Mouse (Mus musculus) kidney, adult 8-10 months (tissue): ENCODE data around the gene Nptn.
A peak's percentile ranks its signal among the peaks of the same experiment; 100 is the strongest.
"Not testable (repeated sequence)": the region's sequence is repeated elsewhere in the genome, so short reads cannot be mapped to it uniquely, and the experiment has no call there.

Experiments
- DNase-seq, 2 experiments: peaks; one replicate each; pipeline ENCODE4 v3.0.0; 2022

Nptn gene

DNA sequence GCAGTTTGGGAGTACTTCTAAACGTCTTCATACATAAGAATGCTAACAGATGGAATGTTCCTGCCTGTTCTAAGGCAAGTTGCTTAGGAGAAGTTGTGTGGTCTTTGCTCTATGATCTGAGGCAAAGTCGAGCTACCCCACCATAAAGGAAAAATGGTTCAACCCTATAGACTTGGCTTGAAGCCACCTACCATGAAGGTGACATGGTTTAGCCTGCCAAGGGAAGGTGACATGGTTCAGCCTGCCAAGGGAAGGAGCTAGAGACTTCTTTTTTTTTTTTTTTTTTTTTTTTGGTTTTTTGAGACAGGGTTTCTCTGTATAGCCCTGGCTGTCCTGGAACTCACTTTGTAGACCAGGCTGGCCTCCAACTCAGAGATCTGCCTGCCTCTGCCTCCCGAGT, 16.1 kb upstream of the Nptn start:
- DNase-seq, result not testable (repeated sequence)

DNA sequence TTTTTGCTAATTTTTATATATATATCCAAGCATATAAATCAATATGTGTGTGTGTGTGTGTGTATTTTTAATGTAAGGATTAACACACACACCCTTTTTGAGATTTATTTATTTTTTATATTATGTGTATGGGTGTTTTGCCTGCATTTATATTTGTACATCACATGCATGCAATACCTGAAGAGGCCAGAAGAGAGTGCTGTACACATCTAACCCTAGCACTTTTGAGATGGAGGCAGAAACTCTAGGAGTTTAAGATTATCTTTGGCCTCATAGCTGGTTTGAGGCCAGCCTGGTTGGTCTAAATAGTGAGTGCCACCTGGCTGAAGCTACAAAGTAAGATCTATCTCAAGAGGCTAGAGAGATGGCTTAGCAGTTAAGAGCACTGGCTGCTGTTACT, 14.4 kb upstream of the Nptn start:
- no peak for DNase-seq

DNA sequence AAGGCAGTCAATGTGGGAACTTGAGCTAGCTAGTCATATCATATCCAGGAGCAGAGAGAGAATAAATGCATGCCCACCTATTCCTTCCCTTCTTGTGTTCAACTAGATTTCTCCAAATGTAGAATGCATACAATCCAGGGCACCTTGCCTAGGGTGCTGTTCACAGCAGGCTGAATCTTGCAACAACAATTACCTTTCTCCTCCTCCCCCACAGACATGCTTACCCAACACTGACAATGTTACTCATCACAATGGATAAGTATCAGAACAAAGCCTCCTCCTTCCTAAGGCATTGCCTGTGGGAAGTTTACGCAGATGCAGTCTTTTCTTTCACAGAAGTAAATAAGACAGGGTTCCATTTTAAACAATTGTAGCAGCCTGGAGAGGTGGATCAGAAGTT, 11.0 kb upstream of the Nptn start:
- no peak for DNase-seq

DNA sequence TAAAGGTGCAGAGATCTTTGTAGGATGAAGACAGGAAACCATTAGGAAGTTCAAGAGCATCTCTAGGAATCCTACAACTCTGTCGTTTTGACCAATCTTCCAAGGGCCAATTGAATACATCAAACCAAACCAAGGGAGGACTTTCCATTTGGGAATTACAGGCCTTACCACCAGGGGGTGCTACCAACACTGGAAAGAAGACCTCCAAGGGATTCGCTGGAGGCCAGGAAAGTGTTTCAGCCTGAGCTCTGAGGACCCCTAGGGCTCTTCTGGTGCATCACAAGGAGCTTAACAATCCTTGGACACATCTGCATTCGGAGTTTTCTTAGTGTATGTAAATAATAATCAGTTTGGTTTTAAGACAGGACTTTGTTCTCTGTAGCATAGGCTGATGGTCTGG, 3.4 kb upstream of the Nptn start:
- peak; percentile 85 to 92 for DNase-seq

DNA sequence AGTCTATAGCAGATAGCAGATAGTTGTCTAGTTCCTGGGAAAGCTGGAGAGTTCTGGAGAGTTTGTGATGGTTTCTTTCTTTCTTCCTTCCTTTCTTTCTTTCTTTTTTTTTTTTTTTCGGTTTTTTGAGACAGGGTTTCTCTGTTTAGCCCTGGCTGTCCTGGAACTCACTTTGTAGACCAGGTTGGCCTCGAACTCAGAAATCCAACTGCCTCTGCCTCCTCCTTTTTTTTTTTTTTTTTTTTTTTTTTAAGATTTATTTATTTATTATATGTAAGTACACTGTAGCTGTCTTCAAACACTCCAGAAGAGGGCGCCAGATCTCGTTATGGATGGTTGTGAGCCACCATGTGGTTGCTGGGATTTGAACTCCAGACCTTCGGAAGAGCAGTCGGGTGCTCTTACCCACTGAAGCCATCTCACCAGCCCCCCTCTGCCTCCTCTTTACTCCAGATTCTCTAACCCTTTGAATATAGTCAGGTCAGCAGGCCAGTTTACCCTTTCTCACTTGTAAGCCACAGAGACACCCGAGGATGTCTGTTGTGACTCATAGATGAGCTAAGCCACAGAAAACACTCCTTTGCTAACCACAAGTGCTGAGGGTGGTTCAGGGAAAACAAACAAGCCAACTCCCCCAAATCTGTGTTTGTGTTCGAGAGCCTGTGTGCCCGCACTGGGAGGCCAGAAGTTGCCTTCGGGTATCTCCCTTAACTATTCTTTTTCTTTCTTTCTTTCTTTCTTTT, 1.4 kb upstream of the Nptn start:
- DNase-seq, result not testable (repeated sequence)

DNA sequence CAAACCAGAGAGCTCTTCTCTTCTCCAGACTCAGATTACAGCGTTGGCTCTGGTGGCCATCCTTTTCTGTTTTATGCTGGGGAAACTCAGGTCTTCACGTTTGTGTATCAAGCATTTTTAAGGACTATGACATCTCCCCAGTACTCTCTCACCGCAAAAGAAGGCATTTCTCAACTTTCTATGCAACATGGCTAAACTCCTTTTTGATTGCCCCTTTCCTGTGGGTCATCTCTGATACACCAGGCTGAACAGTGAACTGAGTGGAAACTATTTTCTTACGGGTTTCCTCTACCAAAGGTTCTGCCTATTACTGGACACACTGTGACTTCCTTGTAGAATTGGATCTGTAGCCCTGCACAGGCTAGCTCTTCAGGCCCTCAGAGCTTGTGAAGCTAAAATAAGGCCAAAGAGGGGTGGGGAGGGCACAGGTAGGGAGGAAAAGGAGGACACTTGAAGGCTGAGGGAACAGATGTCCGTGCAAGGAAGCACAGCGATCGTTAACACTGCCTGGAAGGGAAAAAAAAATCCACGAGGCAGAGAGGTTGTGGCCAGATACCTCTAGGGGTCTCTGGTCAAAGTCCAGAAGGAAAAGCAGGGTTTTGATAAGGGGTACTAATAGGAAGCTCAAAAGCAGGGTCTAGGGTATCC, 633 bp upstream of the Nptn start:
- peak; percentile 17 for DNase-seq

DNA sequence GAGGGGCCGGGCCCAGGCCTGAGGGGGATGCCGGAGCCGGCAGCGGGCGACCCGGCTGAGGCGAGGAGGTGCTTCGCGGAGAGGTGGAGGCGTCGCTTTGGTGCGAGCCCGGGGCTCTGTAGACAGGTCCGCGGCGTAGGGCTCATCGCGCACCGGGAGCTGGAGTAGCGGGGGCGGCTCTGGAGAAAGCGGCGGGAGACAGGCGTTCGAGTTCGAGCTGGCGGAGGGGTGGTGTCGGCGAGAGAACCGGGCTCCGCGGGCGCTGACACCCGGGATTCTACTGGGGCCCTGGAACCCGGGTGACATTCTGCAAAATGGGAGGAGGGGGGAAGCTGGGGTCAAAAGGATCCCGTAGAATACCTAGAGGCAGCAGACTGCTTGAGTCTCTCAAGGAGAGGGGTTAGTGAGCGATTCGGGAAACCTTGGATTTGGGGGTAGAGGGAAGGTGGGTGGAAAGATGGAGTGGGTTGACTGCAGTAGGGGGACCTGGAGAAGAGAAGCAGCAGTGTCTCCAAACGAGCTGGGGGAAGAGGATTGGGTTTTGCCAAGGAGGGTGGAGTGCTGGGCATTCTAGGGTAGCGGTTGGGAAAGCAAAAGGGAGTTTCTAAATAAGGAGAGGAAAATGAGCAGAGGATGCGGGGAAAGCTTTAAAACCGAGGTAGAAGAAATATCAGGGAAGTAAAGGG, 684 bp downstream of the Nptn start:
- DNase-seq, result peak in 1 of 2 experiments; percentile 44

DNA sequence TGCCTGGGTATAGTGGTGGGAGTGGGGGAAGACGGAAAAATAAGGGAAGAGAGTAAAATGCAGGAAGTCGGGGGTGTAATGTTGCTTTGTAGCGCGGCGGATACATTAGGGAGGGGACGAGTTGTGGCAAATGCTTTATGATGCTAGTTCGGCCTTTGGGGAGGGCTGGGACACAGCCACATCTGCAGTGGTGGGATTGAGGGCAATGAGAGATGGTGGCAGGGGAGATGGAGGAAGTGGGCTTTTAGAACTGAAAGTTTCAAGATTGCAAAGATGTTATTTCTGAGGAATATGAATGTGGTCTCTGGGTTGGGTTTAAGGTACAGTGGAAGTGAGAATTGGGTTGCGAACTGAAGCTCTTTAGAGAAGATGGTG, 1.2 kb downstream of the Nptn start:
- DNase-seq, result no peak

DNA sequence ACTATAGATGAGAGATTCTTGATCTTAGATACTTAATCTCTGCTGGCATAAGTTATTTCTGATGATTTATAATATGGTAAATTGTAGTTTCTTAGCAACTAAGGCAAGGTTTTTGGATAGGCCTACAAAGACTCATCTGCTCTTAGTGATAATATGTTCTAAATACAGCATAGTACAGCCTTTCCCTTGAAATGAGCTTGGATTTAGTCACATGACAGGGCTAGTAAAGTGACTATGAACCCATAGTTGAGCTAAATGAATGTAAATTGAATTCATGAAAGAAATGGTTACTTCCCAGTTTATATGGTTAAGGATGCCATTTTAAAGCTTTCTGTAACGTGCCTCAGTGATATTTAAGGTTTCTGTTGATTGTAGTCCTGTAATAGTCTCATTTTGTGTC, 2.3 kb downstream of the Nptn start:
- DNase-seq, result no peak

DNA sequence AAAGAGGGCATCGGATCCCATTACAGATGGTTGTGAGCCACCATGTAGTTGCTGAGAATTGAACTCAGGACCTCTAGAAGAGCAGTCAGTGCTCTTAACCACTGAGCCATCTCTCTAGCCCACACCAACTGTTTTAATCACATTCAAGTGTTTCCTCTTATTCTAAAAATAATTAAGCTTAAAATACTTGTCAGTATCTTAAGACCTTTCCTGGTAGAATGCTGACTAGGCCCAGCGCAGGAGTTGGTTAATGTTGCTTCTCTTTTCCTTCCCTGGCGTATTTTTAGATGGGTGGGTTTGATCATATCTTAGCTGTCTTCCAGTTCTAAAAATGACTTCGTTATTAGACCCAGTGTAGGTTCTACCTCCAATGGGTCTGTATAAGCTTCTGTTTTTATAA, 6.6 kb downstream of the Nptn start:
- no peak for DNase-seq

DNA sequence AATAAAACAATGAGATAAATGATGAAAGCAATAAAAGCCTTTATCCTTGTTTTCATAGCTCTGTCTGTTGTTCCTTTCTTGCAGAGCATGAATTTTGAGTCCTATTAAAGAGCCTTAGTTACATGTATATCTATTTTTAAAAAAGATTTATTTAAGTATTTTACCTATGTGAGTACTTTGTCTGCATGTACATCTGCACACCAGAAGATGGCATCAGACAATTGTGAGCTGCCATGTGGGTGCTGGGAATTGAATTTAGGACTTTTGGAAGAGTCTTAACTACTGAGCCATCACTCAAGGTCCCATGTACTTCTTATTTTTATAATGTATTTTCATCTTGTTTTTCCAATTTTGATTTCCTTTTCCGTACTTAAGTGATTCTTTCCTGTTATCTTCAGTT, 13.3 kb downstream of the Nptn start:
- no peak for DNase-seq

DNA sequence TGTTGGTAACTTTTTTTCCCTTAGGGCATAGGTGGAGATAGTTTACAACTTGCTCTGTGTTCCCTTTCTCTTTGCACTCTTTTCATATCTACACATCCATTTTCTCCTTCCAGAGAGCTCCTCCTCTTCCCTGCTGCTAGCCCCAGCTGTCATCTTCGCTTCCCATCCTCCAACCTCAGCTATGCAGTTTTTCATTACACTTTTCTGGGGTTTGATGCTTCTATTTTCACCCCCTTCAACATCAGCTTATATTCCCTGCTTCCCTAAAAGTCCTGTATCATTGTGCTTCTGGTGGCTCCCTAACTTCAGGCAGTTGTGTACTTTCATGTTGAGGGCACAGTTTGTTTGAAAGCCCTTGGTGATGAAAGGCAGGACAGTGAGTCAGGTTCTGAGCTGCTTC, 31.8 kb downstream of the Nptn start:
- DNase-seq, result no peak

DNA sequence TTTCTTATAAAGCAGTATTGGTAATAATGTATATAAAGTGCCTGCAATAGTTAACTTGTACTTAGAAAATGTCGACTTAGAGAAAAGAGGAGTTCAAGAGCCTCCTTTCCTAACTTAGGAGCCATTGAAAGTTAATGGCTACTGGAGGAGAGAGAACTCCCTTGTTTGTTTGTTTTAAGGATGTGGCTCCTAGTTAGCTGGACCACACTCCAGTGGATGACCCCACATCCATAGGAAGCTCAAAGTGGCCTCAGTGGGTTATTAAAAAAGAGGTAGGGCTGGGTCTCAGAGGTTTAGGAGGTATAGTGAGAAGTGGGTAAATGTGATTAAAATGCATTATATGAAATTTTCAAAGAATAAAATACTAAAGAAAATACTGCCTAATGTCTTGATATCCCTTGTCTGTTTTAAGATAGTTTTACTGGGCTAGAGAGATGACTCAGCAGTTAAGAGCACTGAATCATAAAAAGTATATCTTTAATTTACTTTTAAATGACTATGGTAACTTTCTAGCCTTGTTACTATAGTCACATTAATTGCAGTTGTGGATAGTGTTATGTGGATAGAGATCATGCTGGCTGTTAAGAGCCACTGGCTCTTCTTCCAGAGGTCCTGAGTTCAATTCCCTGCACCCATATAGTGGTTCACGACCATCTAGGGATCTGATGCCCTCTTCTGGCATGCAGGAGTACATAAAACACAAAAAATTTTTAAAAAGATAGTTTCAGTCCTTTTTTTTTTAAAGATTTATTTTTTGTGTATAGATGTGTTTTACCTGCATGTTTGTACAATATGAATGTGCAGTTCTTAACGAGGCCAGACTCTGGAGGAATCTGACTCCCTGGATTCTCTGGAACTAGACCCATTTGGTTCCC, 33.3 kb downstream of the Nptn start:
- DNase-seq, result no peak

DNA sequence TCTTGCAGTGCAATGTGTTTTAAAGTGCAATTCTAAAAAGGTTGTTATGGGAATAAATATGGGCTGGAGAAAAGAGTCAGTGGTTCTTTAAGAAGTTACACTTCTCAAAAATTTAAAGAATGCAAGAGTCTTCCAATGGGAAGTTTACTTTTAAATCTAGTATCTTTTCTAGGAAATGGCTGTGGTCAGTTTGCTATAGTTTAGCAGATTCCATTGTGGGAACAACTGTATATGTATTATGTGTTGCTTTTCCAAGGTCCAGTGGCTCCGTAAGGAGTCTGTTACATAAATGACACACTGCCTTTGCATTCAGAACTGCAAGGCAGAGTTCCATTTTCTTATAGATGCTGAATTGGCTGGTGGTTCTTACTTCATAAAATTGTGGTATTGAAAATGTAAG, 41.0 kb downstream of the Nptn start:
- DNase-seq, result no peak

DNA sequence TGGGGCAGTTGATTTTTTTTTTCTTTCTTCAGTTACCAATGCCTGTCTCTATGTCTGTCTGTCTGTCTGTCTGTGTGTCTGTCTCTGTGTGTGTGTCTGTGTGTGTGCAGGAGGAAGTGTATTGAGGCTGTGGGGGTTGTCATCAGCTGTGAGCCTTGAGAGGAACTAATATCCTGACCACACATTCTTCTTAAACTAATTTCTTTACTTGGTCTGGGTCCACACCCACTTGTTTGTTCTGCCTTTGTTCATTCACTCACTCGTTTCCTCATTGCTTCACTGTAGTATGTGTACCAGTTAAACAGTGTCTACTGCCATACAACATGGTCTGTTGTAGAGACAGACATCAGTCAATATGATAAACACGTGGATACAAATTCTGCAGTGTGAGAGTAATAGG, 45.2 kb downstream of the Nptn start:
- DNase-seq, result no peak

DNA sequence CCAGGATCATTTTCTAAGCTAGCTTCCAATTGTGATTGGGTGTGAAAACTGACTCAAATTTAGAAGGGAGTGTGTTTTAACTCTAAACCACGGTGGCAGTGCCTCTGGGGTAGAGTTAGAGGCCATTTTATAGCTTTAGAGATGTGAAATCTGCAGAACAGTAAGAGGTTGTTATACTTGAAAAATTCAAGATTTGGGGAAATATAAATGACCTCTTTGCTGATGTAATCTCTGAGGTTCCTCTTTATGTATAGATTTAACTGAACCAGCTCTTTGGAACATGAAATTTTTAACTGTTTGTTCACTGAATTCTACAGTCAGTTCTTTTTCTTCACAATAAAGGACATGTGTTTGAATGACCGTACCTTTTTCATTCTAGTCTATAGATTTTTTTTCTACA, 48.4 kb downstream of the Nptn start:
- DNase-seq, result no peak

DNA sequence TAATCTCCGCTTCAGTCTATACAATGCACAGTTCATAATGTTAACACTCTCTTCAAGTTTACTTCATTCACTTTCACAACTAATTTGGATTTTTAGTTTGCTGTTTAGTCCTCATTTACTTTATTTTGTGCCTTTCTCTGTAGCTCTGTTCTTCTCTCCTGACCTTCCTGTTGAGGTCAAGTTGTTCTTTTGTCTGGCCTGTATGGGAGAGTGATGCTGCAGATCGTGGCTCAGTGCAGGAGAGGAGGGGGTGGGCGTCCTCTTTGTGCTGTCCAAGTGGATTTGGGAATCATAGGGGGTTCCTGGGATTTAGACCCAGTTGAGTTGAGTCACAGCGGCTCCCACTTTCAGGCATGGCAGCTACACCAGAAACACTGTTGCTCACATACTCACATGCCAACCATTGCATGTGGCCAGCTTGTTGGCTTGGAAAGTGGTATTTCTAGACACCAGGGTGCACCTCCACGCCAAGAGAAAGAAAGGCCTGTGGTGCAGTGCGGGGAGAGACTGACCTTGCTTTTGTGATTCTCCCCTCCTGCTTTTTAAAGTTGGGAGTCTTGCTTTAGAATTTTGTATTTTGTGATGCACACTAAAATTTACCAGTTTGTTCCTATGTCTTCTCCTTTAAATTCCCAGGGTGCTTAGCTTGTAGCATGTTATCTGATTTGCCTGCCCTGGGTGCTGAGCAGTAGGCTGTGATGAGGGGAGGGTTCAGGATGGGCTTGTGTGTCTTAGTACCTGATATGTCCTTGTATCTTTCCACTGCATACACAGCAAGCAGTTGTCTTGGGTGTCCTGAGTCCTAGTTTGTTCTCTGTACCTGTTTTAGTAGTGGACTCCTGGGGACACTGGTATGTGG, 66.6 kb downstream of the Nptn start:
- DNase-seq, result no peak

DNA sequence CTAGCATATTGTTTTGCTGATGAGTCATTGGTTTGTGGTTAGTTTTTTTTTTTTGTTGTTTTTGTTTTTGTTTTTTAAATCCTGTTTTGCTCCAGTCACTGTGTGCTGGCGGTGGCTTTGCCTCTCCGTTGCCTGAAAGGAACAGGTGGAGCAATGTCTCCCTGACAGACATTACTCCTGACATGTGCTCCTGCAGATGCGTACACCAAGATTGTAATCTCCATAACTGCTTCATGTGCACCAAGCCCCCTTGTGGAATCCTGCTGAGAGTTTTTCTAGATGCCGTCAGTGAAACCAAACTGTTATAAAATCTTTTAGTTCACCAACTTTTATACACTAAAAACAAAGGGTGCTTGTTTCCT, 67.2 kb downstream of the Nptn start:
- no peak for DNase-seq

DNA sequence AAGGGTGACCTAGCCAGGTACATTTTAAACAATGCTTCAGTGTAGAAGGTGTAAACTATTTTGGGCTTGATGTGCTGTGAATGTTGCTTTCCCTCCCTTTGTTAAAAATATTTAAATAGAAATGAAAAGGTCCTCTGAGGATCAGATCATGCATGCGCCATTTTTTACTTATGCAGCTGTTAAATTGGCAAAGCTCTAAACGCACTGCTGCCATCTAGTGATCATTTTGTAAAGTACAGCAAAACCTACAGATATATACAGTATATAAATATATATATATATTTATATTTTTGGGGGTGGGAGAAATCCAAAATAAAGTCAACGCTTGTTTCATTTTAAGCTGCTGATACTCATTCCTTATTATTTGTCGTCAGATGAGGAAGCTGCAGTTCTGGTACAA, 70.0 kb downstream of the Nptn start:
- peak in 1 of 2 experiments; percentile 28 for DNase-seq

DNA sequence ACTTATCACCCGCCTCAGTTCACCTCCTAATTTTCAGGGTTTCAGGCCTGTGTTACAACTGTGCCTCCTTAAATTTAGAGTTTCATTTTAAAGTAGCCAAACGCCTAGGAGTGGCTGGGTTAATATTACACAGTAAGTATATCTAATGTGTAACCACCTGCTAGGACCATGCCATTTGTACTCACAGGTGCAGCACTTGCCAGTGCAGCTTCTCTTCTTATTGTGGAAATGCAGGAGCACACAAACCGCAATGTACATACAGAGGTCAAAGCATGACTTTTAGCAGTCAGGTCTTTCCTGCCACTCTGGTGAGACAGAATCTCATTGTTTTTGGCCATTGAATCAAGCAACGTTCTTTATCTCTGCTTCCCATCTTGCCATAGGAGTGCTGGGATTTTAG, 72.5 kb downstream of the Nptn start:
- peak in 1 of 2 experiments; percentile 11 for DNase-seq

DNA sequence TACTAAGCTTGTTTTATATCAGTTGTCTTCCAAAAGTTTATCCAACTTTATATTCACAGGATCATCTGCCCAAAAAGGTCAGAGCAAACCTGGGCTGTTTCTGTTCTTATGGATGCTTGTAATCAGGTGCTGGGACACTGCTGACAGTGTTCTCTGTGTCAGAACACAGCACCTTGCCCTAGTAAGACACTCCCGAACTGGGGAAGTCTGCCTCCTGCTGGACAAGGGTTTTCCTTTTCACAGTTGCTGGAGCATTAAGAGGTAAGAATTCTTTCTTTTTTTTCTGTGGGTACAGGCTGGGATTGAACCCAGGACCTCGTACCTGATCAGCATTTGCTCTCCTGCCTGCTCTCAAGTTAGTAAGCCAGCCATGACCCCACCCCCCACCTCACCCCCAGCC, 74.4 kb downstream of the Nptn start:
- DNase-seq, result no peak

DNA sequence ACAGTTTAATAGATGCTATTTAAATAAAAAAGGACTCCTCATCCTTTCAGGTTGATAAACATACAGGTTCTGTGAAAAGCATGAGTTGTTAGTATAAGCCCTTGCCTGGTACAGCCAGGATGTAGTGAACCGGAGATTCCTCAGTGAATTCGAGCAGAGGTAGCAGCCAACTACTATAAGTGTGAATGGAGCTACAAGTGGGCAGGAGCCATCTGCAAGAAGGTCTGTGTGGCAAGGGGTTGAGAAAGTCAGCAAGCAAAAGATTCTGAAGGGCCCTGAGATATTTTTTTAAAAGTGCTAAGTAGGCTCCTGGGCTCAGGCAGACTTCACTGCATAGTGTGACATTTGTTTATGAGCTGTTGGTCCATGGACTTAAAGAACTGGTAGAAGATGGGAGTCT, 74.8 kb downstream of the Nptn start:
- no peak for DNase-seq
